Mouse (Mus musculus) MEL (cell line): ENCODE measurements around the gene Rsl1d1.

ENCODE experiments used
- CTCF ChIP-seq, 3 experiments: IDR thresholded peaks in 2 of 3; conservative IDR thresholded peaks in 1 of 3; 2 replicates each; pipeline ENCODE4 v1.5.1; 2011 to 2012; ENCODE audit warnings: low read length in 3 of 3, low read depth in 2 of 3, mild to moderate bottlenecking in 2 of 3, improper control_type of control experiment in 1 of 3, inconsistent platforms in 1 of 3, mixed read lengths in 1 of 3, moderate library complexity in 1 of 3; ENCODE audit not compliant: control insufficient read depth in 1 of 3, insufficient read depth in 1 of 3, poor library complexity in 1 of 3, severe bottlenecking in 1 of 3
- MXI1 ChIP-seq: IDR thresholded peaks from 2 replicates; pipeline ENCODE4 v1.6.1; 2011; ENCODE audit warnings: mild to moderate bottlenecking, low read depth, low read length, improper control_type of control experiment
- USF1 ChIP-seq: IDR thresholded peaks from 2 replicates; pipeline ENCODE4 v1.6.1; 2014; ENCODE audit warnings: low read depth, mild to moderate bottlenecking, inconsistent platforms, low read length, improper control_type of control experiment, moderate library complexity
- USF2 ChIP-seq, 2 experiments: IDR thresholded peaks; 2 replicates each; pipeline ENCODE4 v1.6.1; 2011 to 2012; ENCODE audit warnings: improper control_type of control experiment in 2 of 2, low read length in 2 of 2, borderline replicate concordance in 1 of 2, inconsistent platforms in 1 of 2, low read depth in 1 of 2, mild to moderate bottlenecking in 1 of 2; ENCODE audit not compliant: insufficient read depth in 1 of 2
- ZMIZ1 ChIP-seq: IDR thresholded peaks from 2 replicates; pipeline ENCODE4 v1.6.1; 2012; ENCODE audit warnings: low read depth, mild to moderate bottlenecking, inconsistent platforms, low read length, improper control_type of control experiment, moderate library complexity

GRCm38 (mm10) chr16:11171679-11172078 lies 31.5 kb downstream of the Rsl1d1 start:
- TF ChIP-seq CTCF (IDR thresholded peaks at IDR 0.05 in 2 of 3, conservative IDR thresholded peaks at IDR 0.05 in 1 of 3; ENCODE audit: control insufficient read depth in 1 of 3, insufficient read depth in 1 of 3, low read depth in 2 of 3, low read length in 3 of 3, poor library complexity in 1 of 3, severe bottlenecking in 1 of 3) (no peak), MXI1 (no peak), USF1 (no peak), USF2 (IDR thresholded peaks at IDR 0.05; ENCODE audit: borderline replicate concordance in 1 of 2, insufficient read depth in 1 of 2, low read depth in 1 of 2, low read length in 2 of 2) (no peak), ZMIZ1 (no peak)
